Mouse (Mus musculus): ENCODE data around the gene Cers2.

DNA sequence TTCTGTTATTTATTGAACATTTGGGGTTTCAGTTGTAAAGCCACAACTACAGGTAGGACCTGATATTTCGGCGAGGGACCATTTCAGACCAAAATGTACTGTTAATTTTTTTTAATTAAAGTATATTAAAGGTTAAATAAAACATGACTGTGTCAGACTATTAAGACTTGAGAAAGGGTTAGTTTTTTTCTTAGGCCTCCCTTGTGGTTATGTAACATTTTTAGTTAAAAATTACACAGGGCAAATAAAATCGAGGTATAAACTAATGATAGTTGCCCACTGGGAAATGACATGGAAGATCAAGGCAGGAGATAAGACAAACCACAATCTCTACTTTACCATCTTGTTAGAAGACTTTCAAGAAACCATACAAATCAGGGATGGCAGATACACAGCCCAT, 8.8 kb downstream of the Cers2 start:
- TF ChIP-seq POLR2A (IDR thresholded peaks at IDR 0.05; ENCODE audit: extremely low read depth, insufficient read depth, low read length), result no peak
- no peak for TF ChIP-seq CTCF (IDR thresholded peaks at IDR 0.05; ENCODE audit: low read depth, low read length)

All from liver, adult 2 months (tissue).